Mouse (Mus musculus): ENCODE measurements around the gene Cdh13.

The Cdh13 gene

GRCm38 (mm10) chr8:119109655-119110054 is 826.1 kb downstream of the Cdh13 start:
- DNase-seq, result no peak

- DNase-seq, result no peak
Observed at GRCm38 (mm10) chr8:119112861-119113260, 829.3 kb downstream of the Cdh13 start.

GRCm38 (mm10) chr8:119121236-119121635 is 837.7 kb downstream of the Cdh13 start:
- DNase-seq, result no peak

- no peak for DNase-seq
Observed at GRCm38 (mm10) chr8:119127841-119128240, 844.3 kb downstream of the Cdh13 start.

- DNase-seq, result no peak
Observed at GRCm38 (mm10) chr8:119128266-119128665, 844.7 kb downstream of the Cdh13 start.

GRCm38 (mm10) chr8:119156454-119156921 is 873.0 kb downstream of the Cdh13 start:
- no peak for DNase-seq

GRCm38 (mm10) chr8:119158628-119159027 is 875.1 kb downstream of the Cdh13 start:
- no peak for DNase-seq

- DNase-seq, result no peak
Observed at GRCm38 (mm10) chr8:119159794-119160193, 876.3 kb downstream of the Cdh13 start.

- DNase-seq, result no peak
Observed at GRCm38 (mm10) chr8:119164076-119164475, 880.5 kb downstream of the Cdh13 start.

GRCm38 (mm10) chr8:119177226-119177935 is 893.8 kb downstream of the Cdh13 start:
- no peak for DNase-seq

GRCm38 (mm10) chr8:119180626-119181025 is 897.1 kb downstream of the Cdh13 start:
- no peak for DNase-seq

- DNase-seq, result no peak
Observed at GRCm38 (mm10) chr8:119195695-119196094, 912.2 kb downstream of the Cdh13 start.

- DNase-seq, result no peak
Observed at GRCm38 (mm10) chr8:119196486-119197150, 913.1 kb downstream of the Cdh13 start.

GRCm38 (mm10) chr8:119208567-119208966 is 925.0 kb downstream of the Cdh13 start:
- DNase-seq, result no peak

GRCm38 (mm10) chr8:119224547-119224946 is 941.0 kb downstream of the Cdh13 start:
- peak; percentile 49 for DNase-seq

GRCm38 (mm10) chr8:119245181-119245580 is 961.6 kb downstream of the Cdh13 start:
- DNase-seq, result no peak

GRCm38 (mm10) chr8:119245641-119246040 is 962.1 kb downstream of the Cdh13 start:
- DNase-seq, result no peak

GRCm38 (mm10) chr8:119254358-119254757 is 970.8 kb downstream of the Cdh13 start:
- DNase-seq, result no peak

- peak; percentile 21 for DNase-seq
Observed at GRCm38 (mm10) chr8:119258642-119259041, 975.1 kb downstream of the Cdh13 start.

- no peak for DNase-seq
Observed at GRCm38 (mm10) chr8:119263750-119264149, 980.2 kb downstream of the Cdh13 start.

GRCm38 (mm10) chr8:119266304-119266703 is 982.8 kb downstream of the Cdh13 start:
- DNase-seq, result no peak

GRCm38 (mm10) chr8:119269576-119269975 is 986.0 kb downstream of the Cdh13 start:
- DNase-seq, result no peak

GRCm38 (mm10) chr8:119270371-119270770 is 986.8 kb downstream of the Cdh13 start:
- no peak for DNase-seq

- no peak for DNase-seq
Observed at GRCm38 (mm10) chr8:119272891-119273290, 989.4 kb downstream of the Cdh13 start.
